Mouse (Mus musculus) thymus, adult 2 months (tissue): ENCODE measurements around the gene Pml.

ENCODE experiments used
- CTCF ChIP-seq: fragments of 200-500 bp; IDR thresholded peaks from 2 replicates; pipeline ENCODE4 v1.5.1; 2012; ENCODE audit warnings: mild to moderate bottlenecking, control low read depth, low read length, moderate library complexity, borderline replicate concordance; ENCODE audit not compliant: control insufficient read depth, poor library complexity, insufficient read depth; ENCODE audit errors: extremely low read depth
- POLR2A ChIP-seq: fragments of 200-500 bp; IDR thresholded peaks from 2 replicates; pipeline ENCODE4 v1.6.1; 2012; ENCODE audit warnings: mild to moderate bottlenecking, low read length, control low read depth, moderate library complexity; ENCODE audit not compliant: control insufficient read depth, poor library complexity, insufficient read depth; ENCODE audit errors: extremely low read depth

- TF ChIP-seq POLR2A, result no peak
- no peak for TF ChIP-seq CTCF
Measured at GRCm38 (mm10) chr9:58275797-58276196, 26.2 kb upstream of the Pml start.
